Mouse (Mus musculus): ENCODE measurements around the gene Sgms2.
"Not testable (repeated sequence)": the region's sequence is repeated elsewhere in the genome, so short reads cannot be mapped to it uniquely, and the experiment has no call there.

Sgms2 gene

DNA sequence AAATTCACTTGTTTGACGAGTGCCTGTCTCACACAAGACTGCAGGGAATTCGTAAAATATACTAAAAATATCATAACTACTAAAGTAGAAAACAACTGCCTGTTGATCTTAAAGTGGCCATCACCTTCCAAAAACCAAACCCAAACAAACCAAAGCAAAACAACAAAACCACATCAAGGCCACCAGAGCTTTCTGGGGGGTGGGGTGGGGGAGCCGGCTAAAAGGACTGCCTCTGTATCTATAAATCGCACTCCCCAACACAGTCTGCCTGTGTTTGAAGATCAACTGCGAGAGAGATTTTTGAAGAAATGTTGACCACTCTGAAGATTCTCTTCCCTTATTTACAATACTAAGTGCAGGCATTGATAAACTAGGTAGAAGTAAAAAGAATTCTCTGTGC, 133.0 kb downstream of the Sgms2 start:
- no peak for DNase-seq (ENCODE audit: low spot score in 2 of 2)

DNA sequence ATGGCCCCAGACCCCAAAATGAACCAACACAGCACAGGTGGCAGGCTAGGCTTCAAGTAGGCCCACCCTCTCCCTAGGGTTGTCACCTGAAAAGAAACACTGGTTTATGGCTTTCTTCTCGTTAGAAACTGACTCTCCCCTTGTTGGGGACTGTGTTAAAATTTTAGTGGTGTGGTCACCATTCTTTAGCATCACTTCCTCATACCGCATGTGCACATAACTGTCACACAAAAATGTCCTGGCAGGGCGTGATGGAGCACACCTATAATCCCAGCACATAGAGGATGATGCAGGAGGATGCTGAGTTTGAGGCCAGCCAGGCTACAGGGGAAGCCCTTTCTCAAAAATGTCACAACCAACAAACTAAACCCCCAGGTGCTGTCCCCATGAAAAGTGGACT, 133.6 kb downstream of the Sgms2 start:
- no peak for DNase-seq (ENCODE audit: low spot score in 2 of 2)

DNA sequence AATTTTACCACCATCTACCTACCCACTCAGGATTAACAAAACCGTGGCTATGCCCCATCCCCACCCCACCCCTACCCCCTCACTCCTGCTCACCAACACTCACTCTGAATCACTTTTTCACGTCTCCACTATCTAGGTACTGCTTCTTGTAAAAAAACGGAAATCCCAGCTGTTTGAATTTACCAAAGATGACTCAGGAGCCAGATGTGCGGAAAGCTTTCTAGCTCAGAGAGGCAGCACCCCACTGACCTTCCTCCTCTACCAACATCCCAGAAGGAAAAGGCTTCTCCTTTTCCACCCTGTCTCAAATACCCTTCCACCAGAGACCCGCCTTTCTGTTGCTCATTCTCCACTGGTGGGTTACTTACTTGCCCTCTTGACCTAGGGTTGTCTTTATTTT, 135.2 kb downstream of the Sgms2 start:
- no peak for DNase-seq (ENCODE audit: low spot score in 2 of 2)

DNA sequence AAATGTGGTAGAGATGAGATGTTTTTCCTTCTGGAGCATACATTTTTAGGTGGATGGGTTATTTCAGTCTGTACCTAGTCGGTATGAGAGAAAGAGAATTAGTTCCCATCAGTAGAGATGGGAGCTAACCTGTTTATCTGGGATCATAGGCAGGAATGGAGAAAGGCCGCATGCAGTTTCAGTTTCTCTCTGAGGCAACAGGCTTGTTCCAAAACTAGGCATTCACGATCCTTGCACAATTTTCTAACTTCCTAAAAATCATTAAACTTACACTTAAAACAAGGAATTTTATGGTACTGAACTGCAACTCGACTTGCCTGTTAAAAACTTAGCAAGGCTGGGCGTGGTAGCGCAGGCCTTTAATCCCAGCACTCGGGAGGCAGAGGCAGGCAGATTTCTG, 140.7 kb downstream of the Sgms2 start:
- no peak for DNase-seq (ENCODE audit: low spot score in 2 of 2)

DNA sequence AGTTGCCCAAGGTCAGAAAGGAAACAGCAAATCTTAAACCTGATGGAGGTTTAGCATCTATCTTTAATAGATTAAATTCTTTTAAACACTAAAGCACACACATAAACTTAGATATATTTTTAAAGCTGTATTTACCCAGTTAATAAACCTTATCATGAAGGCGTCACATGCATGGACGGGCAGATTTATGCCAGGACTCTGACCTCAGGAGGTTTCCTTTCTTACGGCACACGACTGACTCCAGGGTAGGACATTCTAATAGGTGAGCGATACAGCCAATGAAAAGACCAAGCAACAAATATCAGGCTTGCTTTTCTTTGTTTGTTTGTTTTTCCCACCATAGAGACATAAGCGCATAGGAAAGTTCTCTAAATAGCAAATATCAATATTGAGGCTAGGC, 142.2 kb downstream of the Sgms2 start:
- DNase-seq (ENCODE audit: low spot score in 2 of 2) = no peak

DNA sequence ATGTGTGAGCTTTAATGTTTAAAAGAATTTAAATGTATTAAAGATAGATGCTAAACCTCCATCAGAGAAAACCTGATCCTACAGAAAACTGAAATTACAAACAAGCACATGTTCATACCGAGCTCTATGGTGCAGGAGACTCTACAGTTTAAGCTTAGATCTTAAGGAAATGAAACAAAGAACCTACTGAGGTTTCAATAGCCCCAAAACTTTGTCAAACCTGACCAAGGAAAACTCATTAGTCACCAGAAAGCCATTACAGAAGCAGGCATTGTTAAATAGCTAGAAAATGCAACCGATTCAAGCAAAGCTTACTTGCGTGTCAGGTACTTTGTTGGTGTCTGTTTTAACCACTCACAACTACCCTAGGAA, 142.6 kb downstream of the Sgms2 start:
- no peak for DNase-seq (ENCODE audit: low spot score in 2 of 2)

DNA sequence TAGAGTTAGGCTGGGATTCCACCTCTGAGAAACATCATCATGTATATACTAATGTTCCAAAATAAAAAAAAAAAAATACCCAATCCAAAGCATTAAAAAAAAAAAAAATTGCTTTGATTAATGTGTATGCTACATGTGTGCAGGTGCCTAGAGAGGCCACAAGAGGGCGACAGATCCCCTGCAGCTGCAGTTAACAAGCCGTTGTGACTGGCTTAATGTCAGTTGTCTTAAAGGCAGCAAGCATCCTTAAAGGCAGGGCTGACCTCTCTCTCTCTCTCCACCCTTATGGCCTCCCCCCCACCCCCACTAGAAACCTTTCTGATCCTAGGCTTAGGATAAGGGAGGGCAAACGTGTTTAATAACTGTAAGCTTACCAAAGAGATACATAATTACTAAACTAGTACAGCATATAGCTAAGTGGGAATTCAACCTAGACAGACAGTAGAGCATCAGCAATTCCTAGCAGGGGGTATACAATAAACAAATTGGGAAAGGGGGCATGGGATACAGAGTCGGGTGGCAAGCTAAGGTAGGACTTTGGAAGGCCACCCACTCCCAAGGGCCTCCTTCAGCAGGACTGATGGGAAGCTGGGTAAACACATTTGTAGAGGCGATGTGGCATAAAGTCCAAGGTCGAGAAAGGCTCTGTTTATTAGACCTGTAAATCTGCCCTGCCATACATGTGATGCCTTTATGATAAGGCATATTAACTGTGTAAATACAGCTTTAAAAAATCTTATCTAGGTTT, 143.2 kb downstream of the Sgms2 start:
- DNase-seq (ENCODE audit: low spot score in 2 of 2) = no peak

DNA sequence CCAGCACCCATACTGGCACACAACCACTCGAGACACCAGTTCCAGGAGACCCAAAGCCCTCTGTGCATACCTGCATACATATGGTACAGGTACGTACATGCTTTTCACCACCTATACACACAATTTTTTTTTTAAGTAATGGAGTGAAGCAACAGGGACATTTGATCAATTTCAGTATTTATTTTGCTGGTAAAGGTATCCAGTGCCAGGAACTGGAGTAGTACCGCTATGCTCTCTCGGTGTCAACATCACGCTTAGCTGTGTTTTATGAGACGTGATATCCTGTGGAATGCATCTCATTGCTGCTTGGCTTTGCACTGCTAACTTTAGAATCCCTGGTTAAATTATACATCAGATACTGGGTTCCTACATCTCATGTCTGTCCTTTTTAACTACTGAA, 145.3 kb downstream of the Sgms2 start:
- no peak for DNase-seq (ENCODE audit: low spot score in 2 of 2)

DNA sequence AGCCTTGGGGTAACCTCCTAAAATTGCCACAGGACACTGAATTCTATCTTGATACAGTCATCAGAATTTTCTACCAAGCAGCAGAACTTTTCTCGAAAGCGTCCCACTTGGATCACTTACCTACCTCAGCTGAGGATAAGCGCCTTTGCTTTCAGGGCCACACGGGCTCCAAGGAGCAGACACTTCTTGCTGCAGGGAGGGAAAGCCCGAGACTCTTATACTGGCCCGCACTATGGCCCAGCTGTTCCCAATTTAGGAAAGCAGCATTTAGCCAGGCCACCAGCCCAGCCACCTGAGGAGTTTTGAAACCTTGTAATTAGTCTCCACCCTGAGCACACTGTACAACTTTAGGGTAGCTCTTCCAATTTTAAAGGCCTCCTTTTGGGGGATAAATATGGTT, 147.9 kb downstream of the Sgms2 start:
- DNase-seq (ENCODE audit: low spot score in 2 of 2) = no peak

DNA sequence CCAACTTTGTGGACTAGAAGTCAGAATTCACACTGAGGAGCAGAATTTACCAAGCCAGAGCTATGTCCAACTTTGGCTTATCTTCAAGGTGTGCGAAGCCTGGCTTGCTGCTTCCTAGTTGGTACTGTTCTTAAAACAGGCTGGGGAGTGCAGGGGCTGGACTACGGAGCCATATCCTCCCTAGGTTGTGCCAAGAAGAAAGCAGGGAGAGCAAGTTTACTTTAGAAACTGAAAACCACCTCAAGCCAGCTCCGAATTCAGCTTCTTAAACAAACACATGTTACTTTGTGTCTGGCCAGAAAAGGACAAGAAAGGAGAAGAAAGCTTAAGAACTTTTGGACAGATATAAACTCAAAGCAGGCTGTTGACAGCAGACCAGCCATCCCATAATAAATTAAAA, 150.3 kb downstream of the Sgms2 start:
- no peak for DNase-seq (ENCODE audit: low spot score in 2 of 2)

DNA sequence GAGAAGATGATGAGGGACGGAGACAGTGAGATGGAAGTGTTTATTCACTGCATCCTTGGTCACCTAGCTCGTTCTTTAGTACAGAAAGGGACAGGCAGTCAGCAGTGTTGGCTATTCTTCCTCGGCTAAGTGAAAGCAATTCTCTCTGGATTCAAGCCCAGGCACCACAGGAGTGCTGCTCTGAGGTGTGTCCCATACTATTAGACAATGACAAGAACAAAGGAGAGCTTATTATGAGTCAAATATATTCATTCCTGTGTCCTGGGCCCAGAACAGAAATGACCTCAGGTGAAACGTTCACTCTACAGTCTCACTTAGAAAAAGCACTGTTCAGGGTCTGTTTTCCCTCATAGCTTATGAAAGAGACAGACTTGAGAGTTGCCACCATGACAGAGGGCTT, 151.9 kb downstream of the Sgms2 start:
- DNase-seq (ENCODE audit: low spot score in 2 of 2) = no peak

DNA sequence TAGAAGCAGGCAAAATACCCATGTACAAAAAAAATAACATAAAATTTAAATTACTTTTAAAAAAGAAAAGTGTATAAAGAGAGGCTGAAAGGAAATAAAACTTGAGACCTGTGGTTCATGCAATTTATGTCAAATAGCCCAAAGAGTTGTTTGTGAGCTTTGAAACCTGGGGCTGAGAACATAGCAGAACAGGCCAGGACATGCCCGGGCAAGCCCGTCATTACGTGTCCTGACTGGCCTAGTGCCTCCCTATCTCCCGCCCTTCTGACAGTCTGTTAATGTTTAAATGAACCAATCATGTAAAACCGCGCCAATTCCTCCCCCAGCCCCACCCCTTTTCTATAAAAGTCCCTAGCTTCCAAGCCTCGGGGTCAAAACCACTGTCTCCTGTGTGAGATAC, 153.5 kb downstream of the Sgms2 start:
- not testable (repeated sequence) for DNase-seq (ENCODE audit: low spot score in 2 of 2)

DNA sequence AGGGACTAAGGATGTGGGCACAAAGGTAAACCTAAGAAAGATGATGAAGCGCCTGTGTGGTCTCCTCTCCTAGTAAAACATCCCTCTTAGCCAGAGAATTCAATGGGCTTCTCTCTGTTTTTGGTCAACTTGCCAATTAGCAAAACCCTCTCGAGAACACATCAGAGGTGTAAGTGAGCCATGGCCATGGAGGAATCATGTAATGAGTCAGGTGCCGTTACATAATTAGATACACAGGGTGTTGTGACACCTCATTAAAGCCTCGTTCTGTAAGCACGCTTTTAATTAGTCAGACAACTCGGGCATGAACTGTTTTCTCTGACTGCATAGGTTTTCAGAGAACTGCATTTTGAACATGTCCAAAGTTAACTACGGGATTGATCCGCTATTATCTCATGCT, 154.6 kb downstream of the Sgms2 start:
- DNase-seq (ENCODE audit: low spot score in 2 of 2) = no peak

DNA sequence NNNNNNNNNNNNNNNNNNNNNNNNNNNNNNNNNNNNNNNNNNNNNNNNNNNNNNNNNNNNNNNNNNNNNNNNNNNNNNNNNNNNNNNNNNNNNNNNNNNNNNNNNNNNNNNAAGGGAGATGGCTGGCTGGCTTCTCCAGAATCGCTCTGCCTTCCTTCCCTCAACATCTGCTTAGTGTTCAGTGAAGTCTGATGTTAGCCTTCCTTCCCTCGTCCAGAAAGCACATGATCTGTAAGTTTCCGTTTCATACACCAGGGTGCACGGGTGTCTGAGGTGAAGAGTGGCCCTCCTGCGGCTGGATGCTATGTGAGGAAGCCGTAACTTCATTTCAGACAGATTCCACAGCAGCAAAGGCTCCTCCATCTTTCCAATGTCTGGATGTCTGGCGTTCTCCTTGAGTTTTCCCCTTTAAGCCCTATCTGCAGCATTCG, 156.1 kb downstream of the Sgms2 start:
- no peak for DNase-seq (ENCODE audit: low spot score in 2 of 2)

DNA sequence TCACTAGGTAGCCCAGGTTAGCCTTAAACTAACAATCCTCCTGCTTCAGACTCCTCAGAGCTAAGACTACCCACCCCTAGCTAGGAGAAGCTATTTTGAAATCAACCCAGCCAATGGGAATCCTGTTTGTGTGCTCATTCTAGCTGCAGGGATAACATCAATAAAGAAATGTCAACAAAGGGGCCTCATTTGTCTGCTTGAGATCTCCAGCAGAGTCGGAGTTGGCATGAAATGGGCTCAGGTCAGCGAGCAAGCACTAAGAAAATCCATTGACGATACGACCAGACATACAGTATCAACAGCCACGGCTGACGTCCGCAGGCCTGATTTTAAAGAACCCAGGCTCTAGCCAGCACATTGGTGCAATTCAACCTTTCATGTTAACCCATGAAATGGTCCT, 164.0 kb downstream of the Sgms2 start:
- DNase-seq (ENCODE audit: low spot score in 2 of 2) = no peak

DNA sequence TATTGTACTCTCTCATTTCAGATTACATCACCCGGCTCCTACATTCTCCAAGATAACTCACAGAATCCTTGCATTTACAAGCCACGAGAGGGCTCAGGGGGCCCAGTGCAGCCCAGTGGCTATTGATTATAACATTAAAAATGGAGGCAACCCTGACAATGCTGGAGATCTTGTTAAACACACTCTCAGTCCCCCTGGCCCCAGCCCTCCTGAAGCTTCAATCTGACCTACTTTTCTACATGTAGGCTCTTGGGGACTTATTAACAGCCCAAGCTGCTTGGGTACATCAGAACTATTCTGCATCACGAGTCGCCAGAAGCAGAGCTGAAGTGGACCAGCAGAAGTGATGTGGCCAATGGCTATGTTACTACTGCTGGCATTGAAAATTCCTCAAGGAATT, 164.6 kb downstream of the Sgms2 start:
- DNase-seq (ENCODE audit: low spot score in 2 of 2) = no peak

DNA sequence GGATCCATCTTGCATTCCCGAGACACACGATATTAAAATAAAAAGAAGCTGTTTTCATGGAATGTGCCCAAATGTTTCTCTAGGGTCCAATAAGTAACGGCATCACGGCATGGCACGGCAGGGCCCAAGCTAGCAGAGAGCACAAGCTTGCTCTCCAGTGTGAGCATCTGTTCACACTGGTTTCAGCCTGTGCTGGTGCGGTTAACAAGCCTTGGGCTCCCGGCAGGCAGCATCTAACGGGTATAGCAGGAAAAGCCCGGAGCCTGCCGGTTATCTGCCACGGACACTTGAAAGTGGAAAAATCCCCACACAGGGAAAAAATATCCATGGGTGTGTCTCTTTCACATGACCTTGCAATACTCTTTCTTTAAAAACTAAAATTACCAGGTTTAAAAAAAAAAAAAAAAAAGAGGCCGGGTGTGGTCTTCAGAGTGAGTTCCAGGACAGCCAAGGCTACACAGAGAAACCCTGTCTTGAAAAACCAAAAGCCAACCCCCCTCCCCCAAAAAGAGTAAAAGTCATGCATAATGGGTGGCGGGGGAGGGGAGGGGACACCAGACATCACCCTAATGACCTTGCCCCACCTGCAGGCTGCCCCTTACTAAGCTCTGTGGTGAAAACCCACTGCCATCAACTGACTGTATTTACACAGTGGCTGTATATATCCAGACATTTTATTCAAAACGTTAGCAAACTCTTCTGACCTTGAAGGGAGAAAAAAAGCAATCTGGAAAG, 169.0 kb downstream of the Sgms2 start:
- DNase-seq (ENCODE audit: low spot score in 2 of 2) = no peak

DNA sequence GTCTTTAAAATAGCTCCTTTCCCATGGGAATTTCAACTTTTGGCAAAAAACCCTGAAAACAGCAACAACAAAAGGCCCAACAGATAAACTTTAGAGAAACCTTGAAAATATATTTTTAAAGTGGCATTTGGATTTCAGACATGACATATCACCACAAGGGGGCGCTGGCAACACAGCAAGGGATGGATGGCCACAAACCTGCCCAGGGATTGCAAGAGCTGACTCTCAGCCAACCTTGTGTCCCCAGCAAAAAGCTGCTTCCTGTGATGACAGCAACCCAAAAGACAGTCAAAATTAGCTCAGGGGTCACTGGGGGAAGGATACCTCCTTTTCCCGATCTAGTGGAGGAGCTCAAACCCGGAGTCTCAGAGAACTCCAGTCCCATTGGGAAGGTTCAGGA, 171.0 kb downstream of the Sgms2 start:
- peak; percentile 78 for DNase-seq (ENCODE audit: low spot score in 2 of 2)

DNA sequence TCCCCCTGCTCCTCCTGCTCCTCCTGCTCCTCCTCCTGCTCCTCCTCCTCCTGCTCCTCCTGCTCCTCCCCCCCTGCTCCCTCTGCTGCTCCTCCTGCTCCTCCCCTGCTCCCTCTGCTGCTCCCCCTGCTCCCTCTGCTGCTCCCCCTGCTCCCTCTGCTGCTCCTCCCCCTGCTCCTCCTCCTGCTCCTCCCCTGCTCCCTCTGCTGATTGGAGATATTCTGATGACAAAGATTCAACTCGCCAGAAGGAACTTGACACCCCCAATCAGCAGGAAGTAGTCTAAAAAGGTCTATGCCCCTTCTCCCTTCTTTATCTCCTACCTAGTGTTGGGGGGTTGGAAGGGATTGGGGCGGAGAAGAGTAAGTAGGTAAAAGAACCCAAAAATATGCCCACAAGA, 173.0 kb downstream of the Sgms2 start:
- DNase-seq (ENCODE audit: low spot score in 2 of 2) = no peak

DNA sequence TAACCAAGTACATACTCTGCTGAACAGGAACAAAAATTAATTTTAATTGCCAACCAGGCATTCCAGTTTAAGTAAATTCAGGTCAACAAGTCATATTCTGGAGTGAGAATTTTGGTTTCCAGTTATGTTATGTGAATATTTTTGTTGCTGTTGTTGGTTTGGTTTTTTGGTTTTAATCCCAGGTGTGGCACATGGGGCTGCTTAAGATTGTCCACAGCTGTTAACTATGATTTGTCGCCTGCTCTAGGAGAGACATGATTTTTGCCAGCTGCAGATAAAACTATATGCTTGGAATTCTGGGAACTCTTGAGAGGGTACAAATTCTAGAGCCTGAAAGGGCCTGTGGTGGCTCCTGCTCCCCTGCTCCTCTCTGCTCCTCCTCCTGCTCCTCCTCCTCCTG, 174.1 kb downstream of the Sgms2 start:
- no peak for DNase-seq (ENCODE audit: low spot score in 2 of 2)

DNA sequence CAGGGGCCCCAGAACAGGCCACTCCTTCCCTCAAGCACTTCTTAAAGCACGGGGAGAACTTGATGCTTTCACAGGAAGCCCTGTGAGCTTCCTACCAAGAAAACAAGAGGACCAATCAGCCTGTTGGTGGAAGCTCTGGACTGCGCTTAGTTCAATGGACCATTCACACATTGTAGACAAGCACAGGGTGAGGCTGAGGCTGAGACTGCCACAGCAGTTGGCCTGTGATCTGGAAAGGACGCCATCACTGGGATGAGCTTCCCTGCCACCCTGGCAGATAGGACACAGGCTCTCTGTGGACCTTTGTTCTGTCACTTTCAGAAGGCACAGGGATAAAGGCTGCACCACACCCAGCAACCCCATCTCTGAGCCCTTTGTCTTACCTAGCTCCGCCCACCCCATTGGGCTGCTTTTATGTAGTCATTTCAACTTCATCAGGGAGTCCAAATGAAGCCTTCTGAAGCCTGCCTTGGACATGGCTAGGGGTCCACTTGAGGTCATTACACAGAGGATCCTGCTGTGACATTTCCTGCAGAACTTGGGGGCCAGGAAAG, 175.2 kb downstream of the Sgms2 start:
- DNase-seq (ENCODE audit: low spot score in 2 of 2) = no peak

DNA sequence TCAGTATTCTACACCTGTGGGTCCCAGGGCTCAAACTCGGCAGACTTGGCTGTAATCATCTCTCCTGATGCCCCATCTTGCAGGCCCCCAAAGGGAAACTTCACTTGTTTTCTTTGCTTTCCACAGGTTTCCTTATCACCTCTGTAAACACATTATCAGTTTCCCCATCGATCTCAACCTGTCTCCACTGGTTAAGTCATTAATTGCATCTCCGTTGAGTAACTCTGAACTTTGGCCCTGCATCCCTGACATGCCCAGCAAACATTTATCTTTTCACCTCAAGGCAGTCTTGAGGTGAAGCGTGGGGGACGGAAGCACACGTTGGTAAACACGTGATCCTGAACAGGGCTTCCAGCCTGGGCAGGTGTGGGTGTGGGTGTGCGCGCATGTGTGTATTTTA, 178.9 kb downstream of the Sgms2 start:
- no peak for DNase-seq (ENCODE audit: low spot score in 2 of 2)

DNA sequence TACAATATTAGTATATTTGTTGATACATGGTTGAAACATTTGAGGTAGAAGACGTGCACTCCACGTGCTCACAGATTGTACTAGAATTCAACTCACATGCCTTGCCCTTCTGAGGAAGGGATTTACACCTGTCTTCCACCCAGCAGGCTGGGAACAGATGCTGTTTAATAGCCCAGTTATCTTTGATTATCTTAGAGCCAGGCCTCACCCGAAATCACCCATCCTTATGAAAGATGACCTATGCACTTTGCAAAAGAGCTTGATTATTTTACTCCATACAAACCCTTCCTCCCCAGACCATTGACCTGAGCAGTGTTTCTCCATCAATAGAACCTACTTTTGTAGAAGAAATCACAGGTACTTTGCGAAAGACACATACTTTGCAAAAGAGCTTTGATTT, 180.6 kb downstream of the Sgms2 start:
- DNase-seq (ENCODE audit: low spot score in 2 of 2) = no peak
